Mouse (Mus musculus) hindbrain, embryonic 13.5 days (tissue): ENCODE results near the gene Il15ra. TPM values are rescaled to one million over a fixed set of nuclear protein-coding genes. Genes with fewer than 3 reads are reported as not detected.

Experiments used
- ATAC-seq: fragments of 200-750 bp; cut with Nextera tagmentation; 2 replicates; pipeline ENCODE4 v1.8.0; 2017; ENCODE audit warnings: moderate TSS enrichment; ENCODE audit not compliant: low FRiP score
- H3K27ac ChIP-seq: fragments of 300-500 bp; sonication (generic); 2 replicates; pipeline ENCODE4 v1.5.1; 2015; ENCODE audit warnings: inconsistent platforms, mild to moderate bottlenecking, moderate library complexity
- H3K27me3 ChIP-seq: fragments of 300-500 bp; sonication (generic); 2 replicates; pipeline ENCODE4 v1.6.1; 2015; ENCODE audit warnings: mild to moderate bottlenecking, inconsistent platforms
- H3K36me3 ChIP-seq: fragments of 300-500 bp; sonication (generic); 2 replicates; pipeline ENCODE4 v1.6.1; 2015; ENCODE audit warnings: mild to moderate bottlenecking, inconsistent platforms
- H3K4me1 ChIP-seq: fragments of 300-500 bp; sonication (generic); replicated peaks from 2 replicates; pipeline ENCODE4 v1.6.1; 2015; ENCODE audit warnings: inconsistent platforms
- H3K4me2 ChIP-seq: fragments of 300-500 bp; sonication (generic); 2 replicates; pipeline ENCODE4 v1.6.1; 2015; ENCODE audit warnings: inconsistent platforms, mild to moderate bottlenecking, moderate library complexity
- H3K4me3 ChIP-seq: fragments of 300-500 bp; sonication (generic); 2 replicates; pipeline ENCODE4 v1.5.1; 2015; ENCODE audit warnings: mild to moderate bottlenecking, inconsistent platforms
- H3K9ac ChIP-seq: fragments of 300-500 bp; sonication (generic); 2 replicates; pipeline ENCODE4 v1.6.1; 2015; ENCODE audit warnings: mild to moderate bottlenecking, inconsistent platforms
- H3K9me3 ChIP-seq: fragments of 300-500 bp; sonication (generic); 2 replicates; pipeline ENCODE4 v1.6.1; 2016; ENCODE audit warnings: inconsistent platforms
- WGBS: fragments of 180-500 bp; shearing (Covaris S2); methylation state at CpG from one replicate; pipeline ENCODE4 v1.1.7; 2015; 5-methylcytosine and 5-hydroxymethylcytosine counted together
- polyA plus RNA-seq: library from polyadenylated mRNA; unstranded; fragments of >200 nt; fragmentation: Nextera tagmentation; extraction: Ambion mirVana; gene quantifications from 2 replicates; pipeline ENCODE4 v1.2.1, GENCODE M21; 2015

The Il15ra gene
- polyA plus RNA-seq, 1 experiment from 2014 or later, result 0.82 TPM

DNA sequence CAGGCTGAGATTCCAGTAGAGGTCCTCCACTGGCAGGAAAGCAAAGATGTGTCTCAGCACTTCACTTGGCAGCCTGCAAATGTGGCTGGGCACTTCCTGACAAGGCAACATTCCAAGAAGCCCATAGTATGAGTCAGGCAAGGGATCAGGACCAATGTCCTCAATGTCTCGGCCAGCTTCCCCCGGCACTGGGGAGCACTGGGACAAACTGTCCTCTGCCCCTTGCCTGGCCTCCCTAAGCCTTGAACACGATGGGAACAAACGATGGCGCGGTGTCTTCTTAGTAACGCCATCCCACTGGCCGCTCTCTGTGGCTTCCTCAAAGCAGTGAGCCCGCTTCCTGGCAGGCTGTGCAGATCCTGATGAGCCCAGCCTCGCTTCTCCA, 62.1 kb downstream of the Il15ra start:
- H3K4me2 ChIP-seq, result no peak overlapping the region
- H3K27ac ChIP-seq, result no peak overlapping the region
- H3K4me3 ChIP-seq, result no peak overlapping the region
- ATAC-seq, result no peak
- no peaks in the 10 kb centered on the region for H3K9me3 ChIP-seq
- no peak overlapping the region for H3K9ac ChIP-seq
- peaks cover 67% of the 10 kb centered on the region for H3K36me3 ChIP-seq
- 91% methylated on average over 10 of the region's 10 CpGs for WGBS
- no peaks in the 10 kb centered on the region for H3K27me3 ChIP-seq
- 0 out of 2 replicates have a peak, but pooled peaks cover 2% of the 10 kb centered on the region for H3K4me1 ChIP-seq

DNA sequence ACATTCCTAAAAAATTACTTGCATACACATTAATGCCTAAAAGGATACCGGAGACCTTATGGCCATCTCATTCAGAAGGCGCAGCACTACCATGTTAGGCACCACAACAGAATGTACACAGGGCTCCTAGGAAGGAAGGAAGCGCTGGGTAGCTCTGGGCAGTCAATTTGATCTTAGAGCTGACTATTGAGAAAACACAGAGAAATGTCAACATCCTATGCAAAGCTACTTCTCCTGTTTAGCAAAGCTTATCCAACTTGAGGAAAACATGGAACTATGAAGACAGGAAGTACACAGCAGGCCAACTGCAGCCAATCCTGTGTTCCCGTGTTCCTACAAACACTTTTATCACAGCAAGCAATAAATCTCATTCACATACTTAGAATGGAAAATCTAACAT, 66.6 kb downstream of the Il15ra start:
- Histone ChIP-seq H3K27ac (no peak overlapping the region), H3K4me1 (peaks cover 33% of the 10 kb centered on the region), H3K9me3 (no peaks in the 10 kb centered on the region), H3K9ac (no peak overlapping the region), H3K4me3 (no peak overlapping the region), H3K27me3 (no peaks in the 10 kb centered on the region), H3K4me2 (no peak overlapping the region), H3K36me3 (peaks cover 22% of the 10 kb centered on the region)
- ATAC-seq, result no peak
- 92% methylated on average over 4 of the region's 4 CpGs for WGBS

DNA sequence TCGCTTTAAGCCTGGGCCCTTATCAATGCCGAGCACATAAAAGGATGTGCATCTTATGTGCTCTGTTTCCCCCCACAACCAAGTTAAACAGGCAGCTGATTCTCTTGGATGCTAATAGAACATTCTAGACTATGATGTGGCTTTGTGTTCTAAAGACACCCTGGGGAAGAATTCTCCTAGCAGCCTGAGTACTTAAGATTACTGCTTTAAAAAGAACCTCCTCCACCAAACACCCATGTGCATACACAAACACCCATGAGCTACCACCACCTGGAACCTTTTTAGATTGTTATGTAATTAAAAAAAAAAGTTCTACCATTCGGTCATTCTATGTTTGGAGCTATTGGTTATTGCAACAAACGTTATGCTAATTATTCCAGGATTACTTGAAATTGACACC, 67.3 kb downstream of the Il15ra start:
- ATAC-seq, result no peak
- H3K27ac ChIP-seq, result no peak overlapping the region
- no peak overlapping the region for H3K4me3 ChIP-seq
- peaks cover 15% of the 10 kb centered on the region for H3K36me3 ChIP-seq
- H3K9ac ChIP-seq, result no peak overlapping the region
- no peak overlapping the region for H3K4me2 ChIP-seq
- H3K27me3 ChIP-seq, result no peaks in the 10 kb centered on the region
- H3K9me3 ChIP-seq, result no peaks in the 10 kb centered on the region
- WGBS, result 93% methylated on average over 4 of the region's 4 CpGs
- H3K4me1 ChIP-seq, result peaks cover 35% of the 10 kb centered on the region

DNA sequence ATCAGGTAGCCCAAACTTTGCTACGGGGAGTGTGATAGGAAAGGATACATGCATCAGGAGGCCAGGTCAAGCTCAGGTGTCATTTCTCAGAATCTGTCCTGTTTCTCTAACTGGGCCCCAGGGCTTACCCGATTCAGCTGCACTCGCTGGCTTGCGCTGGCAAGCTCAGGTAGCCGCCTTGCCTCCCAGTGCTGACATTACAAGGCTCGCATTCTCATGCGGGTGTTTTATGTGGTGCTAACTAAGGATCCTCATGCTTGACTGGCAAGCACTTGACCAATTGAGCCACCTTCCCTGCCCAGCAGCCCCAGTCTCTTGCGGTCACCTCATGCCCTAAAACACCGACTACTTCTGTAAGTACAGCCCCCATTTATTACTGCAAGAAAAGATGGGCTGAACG, 69.3 kb downstream of the Il15ra start:
- Histone ChIP-seq H3K4me2 (no peak overlapping the region), H3K4me1 (peaks cover 42% of the 10 kb centered on the region), H3K9me3 (no peaks in the 10 kb centered on the region), H3K4me3 (no peak overlapping the region), H3K36me3 (peaks cover 4% of the 10 kb centered on the region; the same call in 1 of the 2 replicates), H3K27me3 (no peaks in the 10 kb centered on the region), H3K27ac (no peak overlapping the region), H3K9ac (peak overlapping the region; percentile 15; the same call in 1 of the 2 replicates)
- no peak for ATAC-seq
- WGBS, result 92% methylated on average over 10 of the region's 10 CpGs

DNA sequence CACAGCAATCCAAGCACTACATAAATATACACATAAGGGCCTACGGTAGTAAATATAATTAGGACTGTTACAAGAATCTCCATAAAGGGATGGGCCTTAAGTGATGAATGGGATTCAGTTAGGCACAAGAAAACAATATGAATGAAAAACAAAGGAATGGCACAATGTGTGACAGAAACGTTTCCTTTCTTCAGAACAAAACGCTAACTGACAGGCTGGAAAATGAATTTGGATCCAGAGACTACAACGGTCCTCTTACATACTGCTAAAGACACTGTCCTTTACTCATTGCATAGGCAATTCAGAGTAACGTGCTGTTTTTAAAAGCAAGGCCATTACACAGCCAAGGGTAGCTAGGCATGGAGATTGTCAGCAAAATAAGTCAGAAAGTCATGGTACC, 70.0 kb downstream of the Il15ra start:
- ATAC-seq, result no peak
- 77% methylated on average over 5 of the region's 5 CpGs for WGBS
- Histone ChIP-seq H3K4me1 (peaks cover 49% of the 10 kb centered on the region), H3K27me3 (no peaks in the 10 kb centered on the region), H3K9me3 (no peaks in the 10 kb centered on the region), H3K36me3 (peaks cover 5% of the 10 kb centered on the region; the same call in 1 of the 2 replicates), H3K4me3 (no peak overlapping the region), H3K9ac (no peak overlapping the region), H3K4me2 (no peak overlapping the region), H3K27ac (no peak overlapping the region)

DNA sequence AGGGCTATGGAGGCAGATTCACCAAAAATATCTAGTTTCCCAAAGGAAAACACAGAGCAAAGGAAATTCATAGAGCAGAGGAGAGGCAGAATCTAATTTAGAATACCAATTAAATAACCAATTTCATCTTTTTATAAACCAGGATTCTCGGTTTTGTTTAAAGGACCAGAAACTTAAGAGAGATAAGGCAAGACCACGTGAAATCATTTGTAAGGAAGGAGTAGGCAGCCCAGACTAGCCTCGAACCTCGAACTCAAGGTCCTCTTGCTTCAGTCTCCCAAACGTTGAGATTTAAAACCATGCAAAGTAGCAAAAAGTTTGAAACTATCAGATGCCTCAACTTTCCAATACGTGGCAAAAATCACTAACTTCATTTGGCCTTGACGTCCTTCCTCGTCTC, 71.3 kb downstream of the Il15ra start:
- no peak for ATAC-seq
- peak overlapping the region; percentile 87 for H3K4me2 ChIP-seq
- peaks cover 56% of the 10 kb centered on the region for H3K4me1 ChIP-seq
- H3K36me3 ChIP-seq, result peaks cover 16% of the 10 kb centered on the region
- H3K9me3 ChIP-seq, result no peaks in the 10 kb centered on the region
- H3K4me3 ChIP-seq, result peak overlapping the region; percentile 85
- H3K27ac ChIP-seq, result 0 out of 2 replicates have a peak overlapping the region, but pooled peaks have one; percentile 94
- peak overlapping the region; percentile 89 for H3K9ac ChIP-seq
- H3K27me3 ChIP-seq, result no peaks in the 10 kb centered on the region
- WGBS, result 55% methylated on average over 8 of the region's 8 CpGs

DNA sequence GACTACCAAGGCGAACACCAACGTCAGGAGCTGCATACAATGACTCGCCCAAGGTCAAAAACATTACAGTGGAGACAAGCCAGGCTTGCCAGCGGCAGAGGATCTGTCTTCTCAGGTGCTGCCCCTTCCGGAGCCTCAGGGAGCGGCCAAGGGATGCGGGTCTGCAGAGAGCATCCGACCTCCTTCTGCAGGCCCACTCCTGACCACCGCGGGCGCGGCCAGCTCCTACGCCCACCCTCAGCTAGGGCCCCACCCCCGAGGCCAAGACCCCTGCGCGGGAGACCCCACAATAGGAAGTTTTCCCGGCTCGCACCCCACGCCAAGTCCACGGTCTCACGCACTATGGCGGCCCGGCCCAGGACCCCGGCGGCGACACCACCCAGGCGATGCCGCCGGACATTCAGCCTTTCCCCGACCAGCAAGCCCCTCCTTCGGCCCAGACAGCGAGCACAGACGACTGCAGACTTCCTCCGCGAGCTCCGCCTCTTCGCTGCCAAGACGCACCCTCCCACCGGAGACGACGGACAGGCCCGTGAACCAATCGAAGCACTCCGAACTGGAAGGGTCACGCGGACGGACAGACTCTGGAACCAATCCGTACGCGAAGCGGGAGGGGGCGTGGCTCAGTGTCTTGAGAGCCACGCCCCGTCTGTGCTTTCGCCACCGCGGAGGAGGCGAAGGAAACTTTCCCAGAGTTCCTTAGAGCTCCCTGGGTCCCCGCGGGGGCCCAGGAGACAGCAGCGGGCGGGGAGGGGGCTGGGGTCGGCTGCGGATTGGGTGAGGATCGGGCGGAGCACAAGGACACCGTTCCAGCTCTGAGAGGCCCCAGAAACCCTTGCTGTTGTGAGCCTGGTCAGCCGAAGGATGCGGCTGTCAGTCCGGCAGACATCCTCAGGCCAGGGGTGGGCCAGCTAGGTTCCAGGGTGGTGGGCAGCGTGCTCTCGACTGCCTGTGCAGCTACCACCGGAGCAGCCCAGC, 72.3 kb downstream of the Il15ra start, which contains the start of the genes Fbh1 and Ankrd16:
Gene Fbh1 (minus strand): TSS at position 492 of the 978 bp plus-strand sequence.
Gene Ankrd16 (plus strand): TSS at position 786 of the 978 bp plus-strand sequence.
- Histone ChIP-seq H3K9ac (peak within 1 kb of the TSS; percentile 89), H3K4me2 (peak within 1 kb of the TSS; percentile 87), H3K4me3 (peak within 1 kb of the TSS; percentile 85), H3K9me3 (no peaks in the 10 kb centered on the region), H3K27me3 (no peaks in the 10 kb centered on the region), H3K36me3 (peaks cover 26% of the 10 kb centered on the region), H3K27ac (peak within 1 kb of the TSS; percentile 96), H3K4me1 (peaks cover 52% of the 10 kb centered on the region)
- peak; percentile 97 for ATAC-seq
- under 1% methylated on average over 73 of the region's 73 CpGs for WGBS

DNA sequence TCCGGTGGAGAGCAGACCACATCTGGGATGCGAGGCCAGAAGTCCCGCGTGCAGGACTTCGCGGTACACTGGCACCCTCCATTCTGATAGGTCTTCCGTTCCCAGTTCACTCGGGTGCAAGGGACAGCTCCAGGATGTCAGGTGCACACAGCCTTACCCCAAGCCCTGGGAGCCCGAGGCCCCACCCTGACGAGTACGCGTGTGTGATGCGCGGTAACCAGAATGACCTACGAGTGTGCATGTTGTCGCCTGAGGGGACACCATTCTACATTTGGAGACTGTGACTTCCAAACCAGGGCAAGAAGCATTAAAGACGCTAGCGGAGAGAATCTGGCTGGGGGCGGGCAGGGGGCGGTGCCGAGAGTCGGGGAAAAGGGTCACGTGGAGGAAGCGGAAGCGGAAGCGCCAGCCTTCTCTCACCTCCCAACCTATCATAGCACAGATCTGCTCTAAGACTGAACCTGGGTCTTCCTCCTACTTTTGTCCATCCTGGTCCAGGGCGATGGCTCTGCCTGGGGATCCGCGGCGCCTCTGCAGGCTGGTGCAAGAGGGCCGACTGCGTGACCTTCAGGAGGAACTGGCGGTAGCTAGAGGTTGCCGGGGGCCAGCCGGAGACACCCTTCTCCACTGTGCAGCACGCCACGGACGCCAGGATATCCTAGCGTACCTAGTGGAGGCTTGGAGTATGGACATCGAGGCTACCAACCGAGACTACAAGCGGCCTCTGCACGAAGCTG, 73.2 kb downstream of the Il15ra start:
- Histone ChIP-seq H3K9me3 (no peaks in the 10 kb centered on the region), H3K27ac (peak overlapping the region; percentile 96), H3K36me3 (peaks cover 35% of the 10 kb centered on the region), H3K4me1 (peaks cover 51% of the 10 kb centered on the region), H3K4me3 (peak overlapping the region; percentile 85), H3K27me3 (no peaks in the 10 kb centered on the region), H3K9ac (peak overlapping the region; percentile 86), H3K4me2 (peak overlapping the region; percentile 72)
- under 1% methylated on average over 43 of the region's 43 CpGs for WGBS
- peak; percentile 91 for ATAC-seq

Other genes starting within 250 kb of the Il15ra start
- gene Pfkfb3, start 151.2 kb upstream of the Il15ra start, polyA plus RNA-seq, result 27.3 and 27.5 TPM in 2 replicates
- 141 and 142 TPM in 2 replicates for gene Rbm17, start 101.1 kb upstream of the Il15ra start, polyA plus RNA-seq
- not detected in 2 replicates for gene Gm17490, start 79.0 kb upstream of the Il15ra start, polyA plus RNA-seq
- gene Il2ra, start 62.5 kb upstream of the Il15ra start, polyA plus RNA-seq, result 0.04 TPM in 1 of 2 replicates, not detected in the other
- 135 and 137 TPM in 2 replicates for gene Fbh1, start 72.3 kb downstream of the Il15ra start, polyA plus RNA-seq
- gene Ankrd16, start 72.6 kb downstream of the Il15ra start, polyA plus RNA-seq, result 52.0 and 54.4 TPM in 2 replicates